Mouse (Mus musculus): Measurements from ENCODE around the gene Fat1. TPM values are rescaled to one million over a fixed set of nuclear protein-coding genes. Genes with fewer than 3 reads are reported as not detected.

Gene Fat1
- polyA plus RNA-seq, 1 experiment = under 0.01 TPM

GRCm38 (mm10) chr8:45044160-45044559, 108.9 kb downstream of the Fat1 start:
- TF ChIP-seq GATA1 (IDR thresholded peaks at IDR 0.05; ENCODE audit: low read length) (no peak), TAL1 (IDR thresholded peaks at IDR 0.05; ENCODE audit: low read length) (no peak)
- peaks cover 7% of the 10 kb centered on the region; the same call in 1 of the 2 replicates for H3K36me3 ChIP-seq (ENCODE audit: control insufficient read depth)
- no peaks in the 10 kb centered on the region for H3K27me3 ChIP-seq (ENCODE audit: control insufficient read depth)
- H3K4me3 ChIP-seq (replicated peaks) = no peak overlapping the region
- no peaks in the 10 kb centered on the region for H3K4me1 ChIP-seq (ENCODE audit: control insufficient read depth)
- H3K9me3 ChIP-seq (ENCODE audit: control insufficient read depth, low read length) = peaks cover 50% of the 10 kb centered on the region

- TF ChIP-seq TAL1 (IDR thresholded peaks at IDR 0.05; ENCODE audit: low read length) (no peak), GATA1 (IDR thresholded peaks at IDR 0.05; ENCODE audit: low read length) (no peak)
- Histone ChIP-seq H3K9me3 (ENCODE audit: control insufficient read depth, low read length) (peaks cover 22% of the 10 kb centered on the region), H3K4me1 (ENCODE audit: control insufficient read depth) (no peaks in the 10 kb centered on the region), H3K36me3 (ENCODE audit: control insufficient read depth) (no peaks in the 10 kb centered on the region; the same call in 1 of the 2 replicates), H3K4me3 (replicated peaks) (no peak overlapping the region), H3K27me3 (ENCODE audit: control insufficient read depth) (no peaks in the 10 kb centered on the region)
Observed at GRCm38 (mm10) chr8:45050451-45050850, 115.2 kb downstream of the Fat1 start.

GRCm38 (mm10) chr8:45051236-45051635, 116.0 kb downstream of the Fat1 start:
- Histone ChIP-seq H3K9me3 (ENCODE audit: control insufficient read depth, low read length) (peaks cover 26% of the 10 kb centered on the region), H3K27me3 (ENCODE audit: control insufficient read depth) (no peaks in the 10 kb centered on the region), H3K36me3 (ENCODE audit: control insufficient read depth) (no peaks in the 10 kb centered on the region; the same call in 1 of the 2 replicates), H3K4me1 (ENCODE audit: control insufficient read depth) (no peaks in the 10 kb centered on the region), H3K4me3 (replicated peaks) (no peak overlapping the region)
- TF ChIP-seq GATA1 (IDR thresholded peaks at IDR 0.05; ENCODE audit: low read length) (no peak), TAL1 (IDR thresholded peaks at IDR 0.05; ENCODE audit: low read length) (no peak)

GRCm38 (mm10) chr8:45052205-45052604, 117.0 kb downstream of the Fat1 start:
- no peaks in the 10 kb centered on the region; the same call in 1 of the 2 replicates for H3K36me3 ChIP-seq (ENCODE audit: control insufficient read depth)
- no peaks in the 10 kb centered on the region for H3K27me3 ChIP-seq (ENCODE audit: control insufficient read depth)
- peaks cover 24% of the 10 kb centered on the region for H3K9me3 ChIP-seq (ENCODE audit: control insufficient read depth, low read length)
- TF ChIP-seq TAL1 (IDR thresholded peaks at IDR 0.05; ENCODE audit: low read length) (no peak), GATA1 (IDR thresholded peaks at IDR 0.05; ENCODE audit: low read length) (no peak)
- no peaks in the 10 kb centered on the region for H3K4me1 ChIP-seq (ENCODE audit: control insufficient read depth)
- no peak overlapping the region for H3K4me3 ChIP-seq (replicated peaks)

GRCm38 (mm10) chr8:45052618-45053017, 117.4 kb downstream of the Fat1 start:
- Histone ChIP-seq H3K4me3 (replicated peaks) (no peak overlapping the region), H3K27me3 (ENCODE audit: control insufficient read depth) (no peaks in the 10 kb centered on the region), H3K4me1 (ENCODE audit: control insufficient read depth) (no peaks in the 10 kb centered on the region), H3K36me3 (ENCODE audit: control insufficient read depth) (no peaks in the 10 kb centered on the region; the same call in 1 of the 2 replicates), H3K9me3 (ENCODE audit: control insufficient read depth, low read length) (peaks cover 24% of the 10 kb centered on the region)
- TF ChIP-seq GATA1 (IDR thresholded peaks at IDR 0.05; ENCODE audit: low read length) (no peak), TAL1 (IDR thresholded peaks at IDR 0.05; ENCODE audit: low read length) (no peak)

- peaks cover 16% of the 10 kb centered on the region for H3K9me3 ChIP-seq (ENCODE audit: control insufficient read depth, low read length)
Observed at GRCm38 (mm10) chr8:45055500-45055899, 120.3 kb downstream of the Fat1 start.

GRCm38 (mm10) chr8:45056810-45057209, 121.6 kb downstream of the Fat1 start:
- Histone ChIP-seq H3K9me3 (ENCODE audit: control insufficient read depth, low read length) (peaks cover 7% of the 10 kb centered on the region; the same call in 1 of the 2 replicates), H3K4me3 (replicated peaks) (no peak overlapping the region), H3K27me3 (ENCODE audit: control insufficient read depth) (no peaks in the 10 kb centered on the region), H3K36me3 (ENCODE audit: control insufficient read depth) (no peaks in the 10 kb centered on the region), H3K4me1 (ENCODE audit: control insufficient read depth) (no peaks in the 10 kb centered on the region)
- TF ChIP-seq GATA1 (IDR thresholded peaks at IDR 0.05; ENCODE audit: low read length) = no peak
- TF ChIP-seq TAL1 (IDR thresholded peaks at IDR 0.05; ENCODE audit: low read length) = no peak

More at GRCm38 (mm10) chr8:45055500-45055899, 120.3 kb downstream of the Fat1 start:
- no peaks in the 10 kb centered on the region; the same call in 1 of the 2 replicates for H3K36me3 ChIP-seq (ENCODE audit: control insufficient read depth)
- no peak overlapping the region for H3K4me3 ChIP-seq (replicated peaks)
- H3K4me1 ChIP-seq (ENCODE audit: control insufficient read depth) = no peaks in the 10 kb centered on the region
- TF ChIP-seq GATA1 (IDR thresholded peaks at IDR 0.05; ENCODE audit: low read length) (no peak), TAL1 (IDR thresholded peaks at IDR 0.05; ENCODE audit: low read length) (no peak)
- H3K27me3 ChIP-seq (ENCODE audit: control insufficient read depth) = no peaks in the 10 kb centered on the region

GRCm38 (mm10) chr8:45060083-45060482, 124.8 kb downstream of the Fat1 start:
- Histone ChIP-seq H3K9me3 (ENCODE audit: control insufficient read depth, low read length) (peaks cover 10% of the 10 kb centered on the region; the same call in 1 of the 2 replicates), H3K4me3 (replicated peaks) (no peak overlapping the region), H3K36me3 (ENCODE audit: control insufficient read depth) (no peaks in the 10 kb centered on the region), H3K27me3 (ENCODE audit: control insufficient read depth) (no peaks in the 10 kb centered on the region), H3K4me1 (ENCODE audit: control insufficient read depth) (no peaks in the 10 kb centered on the region)
- no peak for TF ChIP-seq GATA1 (IDR thresholded peaks at IDR 0.05; ENCODE audit: low read length)

GRCm38 (mm10) chr8:45062311-45062710, 127.1 kb downstream of the Fat1 start:
- Histone ChIP-seq H3K36me3 (ENCODE audit: control insufficient read depth) (no peaks in the 10 kb centered on the region), H3K4me3 (replicated peaks) (no peak overlapping the region)

More at GRCm38 (mm10) chr8:45062311-45062710, 127.1 kb downstream of the Fat1 start:
- TF ChIP-seq TAL1 (IDR thresholded peaks at IDR 0.05; ENCODE audit: low read length) (no peak), GATA1 (IDR thresholded peaks at IDR 0.05; ENCODE audit: low read length) (no peak)
- no peaks in the 10 kb centered on the region for H3K27me3 ChIP-seq (ENCODE audit: control insufficient read depth)
- H3K9me3 ChIP-seq (ENCODE audit: control insufficient read depth, low read length) = peaks cover 3% of the 10 kb centered on the region; the same call in 1 of the 2 replicates
- no peaks in the 10 kb centered on the region for H3K4me1 ChIP-seq (ENCODE audit: control insufficient read depth)

Measured in erythroblast, embryonic 14.5 days (primary cell).